Mouse (Mus musculus): ENCODE results near the gene Tbc1d5.
"Not testable (repeated sequence)": the region's sequence is repeated elsewhere in the genome, so short reads cannot be mapped to it uniquely, and the experiment has no call there.

Tbc1d5 gene

GRCm38 (mm10) chr17:50750874-50751273 lies 428.3 kb downstream of the Tbc1d5 start:
- DNase-seq (ENCODE audit: low read depth) = no peak

GRCm38 (mm10) chr17:50741386-50741785 lies 437.8 kb downstream of the Tbc1d5 start:
- no peak for DNase-seq (ENCODE audit: low read depth)

- no peak for DNase-seq (ENCODE audit: low read depth)
These were observed 438.3 kb downstream of the Tbc1d5 start for GRCm38 (mm10) chr17:50740804-50741203.

GRCm38 (mm10) chr17:50738476-50738875 lies 440.7 kb downstream of the Tbc1d5 start:
- no peak for DNase-seq (ENCODE audit: low read depth)

- no peak for DNase-seq (ENCODE audit: low read depth)
These were observed 442.1 kb downstream of the Tbc1d5 start for GRCm38 (mm10) chr17:50737068-50737467.

- no peak for DNase-seq (ENCODE audit: low read depth)
These were observed 443.1 kb downstream of the Tbc1d5 start for GRCm38 (mm10) chr17:50735955-50736533.

GRCm38 (mm10) chr17:50735382-50735954 lies 443.7 kb downstream of the Tbc1d5 start:
- peak; percentile 79 for DNase-seq (ENCODE audit: low read depth)

- no peak for DNase-seq (ENCODE audit: low read depth)
These were observed 444.4 kb downstream of the Tbc1d5 start for GRCm38 (mm10) chr17:50734781-50735180.

GRCm38 (mm10) chr17:50733390-50733789 lies 445.8 kb downstream of the Tbc1d5 start:
- no peak for DNase-seq (ENCODE audit: low read depth)

- peak; percentile 43 for DNase-seq (ENCODE audit: low read depth)
These were observed 447.3 kb downstream of the Tbc1d5 start for GRCm38 (mm10) chr17:50731876-50732275.

- no peak for DNase-seq (ENCODE audit: low read depth)
These were observed 448.3 kb downstream of the Tbc1d5 start for GRCm38 (mm10) chr17:50730896-50731295.

- peak; percentile 91 for DNase-seq (ENCODE audit: low read depth)
These were observed 449.6 kb downstream of the Tbc1d5 start for GRCm38 (mm10) chr17:50729577-50729976.

- DNase-seq (ENCODE audit: low read depth) = no peak
These were observed 450.1 kb downstream of the Tbc1d5 start for GRCm38 (mm10) chr17:50729031-50729430.

- no peak for DNase-seq (ENCODE audit: low read depth)
These were observed 452.9 kb downstream of the Tbc1d5 start for GRCm38 (mm10) chr17:50726265-50726664.

- DNase-seq (ENCODE audit: low read depth) = no peak
These were observed 454.8 kb downstream of the Tbc1d5 start for GRCm38 (mm10) chr17:50724376-50724775.

GRCm38 (mm10) chr17:50717586-50717985 lies 461.6 kb downstream of the Tbc1d5 start:
- no peak for DNase-seq (ENCODE audit: low read depth)

GRCm38 (mm10) chr17:50710497-50711222 lies 468.5 kb downstream of the Tbc1d5 start:
- no peak for DNase-seq (ENCODE audit: low read depth)

GRCm38 (mm10) chr17:50698410-50698809 lies 480.7 kb downstream of the Tbc1d5 start:
- not testable (repeated sequence) for DNase-seq (ENCODE audit: low read depth)

- DNase-seq (ENCODE audit: low read depth) = no peak
These were observed 491.0 kb downstream of the Tbc1d5 start for GRCm38 (mm10) chr17:50688135-50688534.

- no peak for DNase-seq (ENCODE audit: low read depth)
These were observed 491.5 kb downstream of the Tbc1d5 start for GRCm38 (mm10) chr17:50687670-50688069.

GRCm38 (mm10) chr17:50684960-50685645 lies 494.0 kb downstream of the Tbc1d5 start:
- no peak for DNase-seq (ENCODE audit: low read depth)

Data from 416B (cell line).